Mouse (Mus musculus) thymus, postnatal 25 days (tissue): ENCODE measurements at regions not wholly inside any gene's neighbourhood (a gene's known extent, or its start where the extent isn't known, plus 50 kb on each side); places are given as distances from the start of the nearest gene placed in this dataset.

Source experiments
- DNase-seq: peaks from one replicate; pipeline ENCODE4 v3.0.0; 2022

DNA sequence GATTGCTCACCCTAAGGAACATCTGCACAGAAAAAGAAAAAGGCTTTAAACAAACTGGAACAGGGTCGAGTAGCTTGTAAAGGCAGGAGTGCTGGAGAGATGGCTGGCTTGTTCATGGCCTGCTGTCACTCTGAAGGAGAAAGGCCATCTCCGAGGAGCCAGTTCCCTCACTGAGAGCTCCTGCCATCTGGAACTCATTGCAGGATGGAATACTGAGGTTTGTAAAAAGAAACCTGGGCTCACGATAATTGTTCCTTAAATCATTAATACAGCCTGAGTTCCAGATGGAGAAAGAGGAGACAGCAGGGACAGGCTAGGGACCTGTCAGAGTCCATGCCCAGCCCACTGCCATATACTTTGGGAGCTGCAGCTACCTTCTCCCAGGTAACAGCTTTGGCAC is 100.8 kb upstream of the Gm12830 start:
- no peak for DNase-seq

DNA sequence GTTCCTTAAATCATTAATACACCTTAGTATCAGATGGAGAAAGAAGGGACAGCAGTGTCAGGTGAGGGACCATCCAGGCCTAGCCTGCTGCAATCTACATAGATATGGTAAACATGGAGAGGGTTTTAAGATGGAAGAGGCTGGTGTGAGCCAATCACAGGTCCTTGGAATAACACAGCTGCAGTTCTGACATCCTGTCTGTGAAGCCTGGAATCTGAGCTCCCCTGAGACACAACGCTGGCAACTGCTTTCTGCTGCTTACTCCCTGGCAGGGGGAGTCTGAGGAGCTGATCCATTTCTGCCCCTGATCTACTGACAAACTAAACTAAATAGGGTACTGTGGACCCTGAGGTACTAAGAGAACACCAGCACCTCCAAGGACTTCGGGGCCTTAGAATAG is 100.1 kb upstream of the Gm12830 start:
- no peak for DNase-seq

DNA sequence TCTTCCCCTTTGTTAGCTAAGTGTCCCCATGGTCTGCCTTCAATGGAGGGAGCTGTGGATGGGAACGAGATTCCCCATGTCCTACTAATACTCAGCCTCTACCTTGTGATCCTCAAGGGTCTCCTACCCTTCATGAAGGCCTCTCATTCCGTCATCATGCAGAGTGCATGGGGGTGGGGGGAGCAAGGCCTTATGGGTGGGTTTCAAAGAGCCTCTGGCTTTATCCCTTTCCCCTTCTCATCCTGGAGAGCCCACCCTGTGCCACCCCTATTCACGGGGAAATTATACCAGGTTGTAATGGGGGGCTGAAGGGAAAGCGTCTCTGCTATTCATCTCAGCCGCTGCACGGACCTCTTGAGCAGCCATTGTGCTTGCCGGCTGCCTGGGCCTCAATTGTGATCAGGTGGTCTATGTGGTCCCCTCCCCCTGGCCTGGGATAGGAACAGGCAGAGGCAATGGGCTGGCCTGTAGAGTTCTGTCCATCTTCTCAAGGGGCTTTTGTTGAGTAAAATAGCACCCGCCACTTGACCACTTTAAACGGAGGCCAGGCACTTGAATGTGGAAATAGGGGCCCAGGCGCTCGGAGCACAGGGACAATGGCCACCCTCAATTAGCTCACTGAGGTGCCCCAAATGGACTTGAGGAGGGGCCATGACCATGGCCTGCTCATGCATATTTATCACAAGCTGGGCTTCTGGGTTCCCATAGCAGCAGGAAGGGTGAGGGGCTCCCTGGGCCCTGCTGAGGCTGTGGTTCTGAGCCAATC is 93.1 kb upstream of the Gm12830 start:
- DNase-seq, result no peak

DNA sequence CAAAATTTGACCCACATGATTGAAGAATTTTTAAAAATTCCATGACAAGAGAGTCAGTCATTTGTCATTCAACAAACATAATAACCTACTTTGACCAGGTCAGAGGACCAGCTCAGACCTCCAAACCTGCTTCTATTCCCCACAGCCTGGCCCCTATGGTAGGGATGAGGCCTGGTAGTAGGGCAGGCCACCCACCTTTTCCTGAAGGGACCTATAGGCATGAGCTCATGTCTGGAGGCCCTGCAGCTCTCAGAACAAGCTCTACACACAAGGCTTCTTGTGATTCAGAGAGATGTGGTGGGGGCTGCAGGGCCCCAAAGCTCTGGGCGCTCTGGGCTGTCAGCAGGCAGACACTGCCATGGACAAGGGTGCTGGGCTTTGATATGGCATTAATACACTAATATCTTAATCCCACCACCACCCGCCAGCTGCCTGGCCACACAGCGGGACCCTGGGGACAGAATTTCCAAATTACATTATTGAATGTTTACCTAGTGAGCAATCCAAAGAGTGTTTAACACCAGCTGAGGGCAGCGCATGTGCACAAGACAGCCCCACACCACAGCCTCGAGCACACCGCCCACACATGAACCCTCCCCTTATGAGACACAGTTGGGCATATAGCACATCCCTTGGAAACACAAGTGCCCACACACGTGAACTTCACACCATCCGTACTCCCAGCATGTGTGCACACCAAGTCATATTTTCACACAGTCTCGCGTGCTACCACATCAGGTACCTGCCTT is 88.1 kb upstream of the Gm12830 start:
- no peak for DNase-seq

DNA sequence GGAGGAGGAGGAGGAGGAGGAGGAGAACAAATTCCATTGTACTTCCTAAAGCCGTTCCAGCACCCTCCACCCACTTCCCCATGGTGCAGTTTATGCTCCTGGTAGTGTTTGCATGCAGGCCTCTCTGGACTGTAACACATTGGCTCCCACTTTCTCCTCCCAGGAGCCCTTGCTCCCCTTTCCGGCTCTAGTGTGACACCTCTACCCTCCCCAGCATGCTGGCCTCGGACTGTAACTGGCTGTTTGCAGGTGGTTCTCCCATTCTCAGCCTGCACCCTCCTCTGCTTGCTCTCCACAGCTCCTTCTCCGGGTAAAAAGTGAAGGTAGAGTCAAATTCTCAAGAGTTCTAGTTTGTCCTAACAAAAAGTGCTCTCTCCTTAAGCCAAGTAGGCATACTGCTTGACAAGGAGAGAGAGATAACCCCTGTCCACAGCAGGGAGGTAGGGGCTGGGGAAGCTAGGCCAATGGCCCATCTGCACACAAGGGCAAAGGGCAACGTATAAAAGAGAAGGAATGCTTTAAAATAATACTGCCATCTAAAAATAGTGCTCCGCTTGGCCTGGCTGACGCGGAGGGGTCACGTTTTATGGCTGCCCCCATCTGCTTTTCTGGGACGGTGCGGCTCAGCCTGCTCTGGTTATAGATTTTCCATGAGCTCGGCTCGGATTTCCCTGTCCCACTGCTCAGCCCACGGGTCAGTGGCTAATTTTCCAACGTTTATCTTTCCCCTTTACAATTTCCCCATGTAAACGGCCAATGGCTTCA is 82.4 kb upstream of the Gm12830 start:
- DNase-seq, result no peak

DNA sequence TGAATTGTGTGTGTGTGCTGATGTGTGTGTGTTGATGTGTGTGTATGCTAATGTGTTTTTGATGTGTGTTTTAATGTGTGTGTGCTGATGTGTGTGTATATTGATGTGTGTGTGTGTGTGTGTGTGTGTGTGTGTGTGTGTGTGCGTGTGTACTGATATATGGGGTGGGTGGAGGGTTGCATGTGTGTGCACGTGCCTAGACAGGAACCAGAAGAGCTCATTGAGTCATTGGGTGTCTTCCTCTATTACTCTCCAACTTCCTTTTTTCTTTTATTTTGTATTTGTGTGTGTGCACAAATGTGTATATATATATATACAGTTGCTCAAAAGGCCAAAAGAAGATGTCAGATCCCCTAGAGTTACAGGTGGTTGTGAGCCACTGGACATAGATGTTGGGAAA is 73.4 kb upstream of the Gm12830 start:
- DNase-seq, result no peak

DNA sequence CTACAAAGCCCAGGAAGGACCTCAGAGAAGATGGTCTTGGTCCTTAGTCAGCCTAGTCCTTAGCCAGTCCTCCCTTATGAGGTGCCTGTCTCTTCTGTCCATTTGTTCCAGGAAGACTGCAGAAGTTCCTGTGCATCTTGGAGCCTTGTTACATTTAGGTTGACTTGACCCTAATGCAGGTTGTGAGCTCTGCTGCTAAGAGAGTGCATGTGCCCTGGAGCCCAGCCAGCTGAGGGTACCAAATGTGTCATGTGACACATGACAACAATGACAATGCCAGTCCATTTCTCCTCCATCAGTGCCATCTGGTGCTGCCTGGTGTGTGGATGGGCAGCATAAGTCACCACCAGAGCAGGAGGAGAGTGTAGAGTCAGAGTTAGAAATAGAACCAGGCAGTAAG is 61.7 kb upstream of the Gm12830 start:
- DNase-seq, result no peak

DNA sequence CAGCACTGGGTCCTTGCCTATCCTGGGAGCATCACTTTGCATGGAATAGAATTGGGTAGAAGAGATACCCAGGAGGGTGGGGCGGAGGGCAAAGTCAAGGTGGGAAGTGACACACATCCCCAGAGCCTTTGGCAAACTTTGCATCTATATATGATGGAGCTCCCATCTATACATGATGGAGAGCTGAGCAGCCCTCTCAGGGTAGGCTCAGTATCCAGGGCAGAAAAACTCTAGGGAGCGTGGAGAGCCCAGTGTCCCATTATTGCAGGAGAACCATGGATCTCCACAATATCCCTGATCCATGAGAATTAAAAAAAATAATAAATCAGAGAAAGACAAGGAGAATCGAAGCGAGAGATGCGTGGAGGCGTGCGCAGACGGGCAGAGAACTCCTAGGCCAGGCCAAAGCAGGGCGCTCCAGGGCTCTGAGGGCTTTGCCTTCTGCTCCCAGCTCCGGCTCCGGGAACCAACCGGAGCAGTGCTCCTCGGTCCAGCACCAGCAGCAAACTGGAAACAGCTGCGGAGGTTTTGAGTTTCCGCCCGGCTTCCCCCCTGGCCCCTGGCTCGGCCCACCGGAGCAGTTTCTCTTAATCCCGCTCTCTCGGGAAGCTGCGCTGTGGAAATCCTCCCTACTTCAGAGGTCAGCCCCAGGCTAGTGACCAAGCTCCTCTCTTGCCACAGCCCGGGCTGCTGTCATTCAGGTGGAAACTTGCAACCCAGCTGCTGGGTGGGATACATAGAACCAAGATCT is 54.7 kb upstream of the Gm12830 start:
- no peak for DNase-seq
